Mouse (Mus musculus) megakaryocyte, embryonic 14.5 days (primary cell): ENCODE data around the gene Mylip. TPM values are rescaled to one million over a fixed set of nuclear protein-coding genes. Genes with fewer than 3 reads are reported as not detected.

ENCODE experiments used
- H3K27me3 ChIP-seq: replicated peaks from 2 replicates; pipeline ENCODE3; 2012; ENCODE audit warnings: inconsistent platforms
- H3K36me3 ChIP-seq: replicated peaks from 2 replicates; pipeline ENCODE3; 2012; ENCODE audit warnings: low read length, inconsistent platforms, mixed read lengths
- H3K4me1 ChIP-seq: 2 replicates; pipeline ENCODE4 v1.6.1; 2012; ENCODE audit warnings: inconsistent platforms
- H3K4me3 ChIP-seq: replicated peaks from 2 replicates; pipeline ENCODE3; 2012; ENCODE audit warnings: moderate library complexity, mild to moderate bottlenecking, inconsistent platforms
- H3K9me3 ChIP-seq: 2 replicates; pipeline ENCODE4 v1.6.1; 2012; ENCODE audit warnings: inconsistent platforms
- FLI1 ChIP-seq: IDR thresholded peaks from 2 replicates; pipeline ENCODE4 v1.6.1; 2012; ENCODE audit warnings: low read length, inconsistent platforms, mixed read lengths
- GATA1 ChIP-seq: IDR thresholded peaks from 3 replicates; pipeline ENCODE4 v1.6.1; 2012; ENCODE audit warnings: mixed read lengths, low read length, inconsistent platforms, borderline replicate concordance
- polyA plus RNA-seq: library from polyadenylated mRNA; stranded (reverse); fragments of >175 nt; gene quantifications from 2 replicates; pipeline ENCODE4 v1.2.3, GENCODE M21; 2012; ENCODE audit warnings: low replicate concordance; ENCODE audit not compliant: insufficient read depth

Gene Mylip
- polyA plus RNA-seq, 1 experiment: 4.6 TPM

GRCm38 (mm10) chr13:45418986-45419385 lies 29.4 kb downstream of the Mylip start:
- TF ChIP-seq GATA1: no peak
- TF ChIP-seq FLI1: no peak
- Histone ChIP-seq H3K9me3 (no peaks in the 10 kb centered on the region), H3K27me3 (peaks cover 61% of the 10 kb centered on the region), H3K4me3 (no peak overlapping the region), H3K36me3 (no peaks in the 10 kb centered on the region), H3K4me1 (peaks cover 21% of the 10 kb centered on the region)

- Histone ChIP-seq H3K9me3 (no peaks in the 10 kb centered on the region), H3K27me3 (peaks cover 48% of the 10 kb centered on the region)
- no peak for TF ChIP-seq FLI1
- no peak for TF ChIP-seq GATA1
Observed at GRCm38 (mm10) chr13:45422251-45422650, 32.7 kb downstream of the Mylip start.

GRCm38 (mm10) chr13:45422709-45423108 lies 33.2 kb downstream of the Mylip start:
- Histone ChIP-seq H3K27me3 (peaks cover 44% of the 10 kb centered on the region), H3K4me3 (no peak overlapping the region), H3K4me1 (0 out of 2 replicates have a peak, but pooled peaks cover 2% of the 10 kb centered on the region), H3K9me3 (no peaks in the 10 kb centered on the region), H3K36me3 (no peaks in the 10 kb centered on the region)
- TF ChIP-seq FLI1 (no peak), GATA1 (no peak)

More at GRCm38 (mm10) chr13:45422251-45422650, 32.7 kb downstream of the Mylip start:
- Histone ChIP-seq H3K4me1 (0 out of 2 replicates have a peak, but pooled peaks cover 3% of the 10 kb centered on the region), H3K4me3 (no peak overlapping the region), H3K36me3 (no peaks in the 10 kb centered on the region)

- H3K27me3 ChIP-seq: peaks cover 38% of the 10 kb centered on the region
- no peaks in the 10 kb centered on the region for H3K4me1 ChIP-seq
- H3K36me3 ChIP-seq: no peaks in the 10 kb centered on the region
- H3K4me3 ChIP-seq: no peak overlapping the region
- TF ChIP-seq GATA1 (no peak), FLI1 (no peak)
- no peaks in the 10 kb centered on the region for H3K9me3 ChIP-seq
Observed at GRCm38 (mm10) chr13:45423905-45424304, 34.4 kb downstream of the Mylip start.

- no peaks in the 10 kb centered on the region for H3K9me3 ChIP-seq
- no peaks in the 10 kb centered on the region for H3K4me1 ChIP-seq
- H3K36me3 ChIP-seq: no peaks in the 10 kb centered on the region
- TF ChIP-seq FLI1 (no peak), GATA1 (no peak)
- no peak overlapping the region for H3K4me3 ChIP-seq
- peaks cover 6% of the 10 kb centered on the region for H3K27me3 ChIP-seq
Observed at GRCm38 (mm10) chr13:45429239-45429638, 39.7 kb downstream of the Mylip start.

GRCm38 (mm10) chr13:45437134-45437533 lies 47.6 kb downstream of the Mylip start:
- no peaks in the 10 kb centered on the region for H3K9me3 ChIP-seq
- H3K27me3 ChIP-seq: peaks cover 5% of the 10 kb centered on the region
- no peak overlapping the region for H3K4me3 ChIP-seq
- TF ChIP-seq GATA1 (no peak), FLI1 (no peak)
- no peaks in the 10 kb centered on the region for H3K36me3 ChIP-seq
- peaks cover 18% of the 10 kb centered on the region for H3K4me1 ChIP-seq

- Histone ChIP-seq H3K4me3 (no peak overlapping the region), H3K9me3 (no peaks in the 10 kb centered on the region), H3K27me3 (peaks cover 5% of the 10 kb centered on the region), H3K4me1 (peaks cover 35% of the 10 kb centered on the region), H3K36me3 (no peaks in the 10 kb centered on the region)
- TF ChIP-seq FLI1 (no peak), GATA1 (no peak)
Observed at GRCm38 (mm10) chr13:45438853-45439252, 49.3 kb downstream of the Mylip start.

GRCm38 (mm10) chr13:45440226-45440625 lies 50.7 kb downstream of the Mylip start:
- no peak for TF ChIP-seq GATA1
- TF ChIP-seq FLI1: no peak
- Histone ChIP-seq H3K9me3 (no peaks in the 10 kb centered on the region), H3K4me1 (peaks cover 49% of the 10 kb centered on the region), H3K27me3 (peaks cover 5% of the 10 kb centered on the region), H3K4me3 (peak overlapping the region; percentile 34), H3K36me3 (no peaks in the 10 kb centered on the region)

- Histone ChIP-seq H3K9me3 (no peaks in the 10 kb centered on the region), H3K27me3 (no peaks in the 10 kb centered on the region), H3K36me3 (no peaks in the 10 kb centered on the region), H3K4me1 (peaks cover 68% of the 10 kb centered on the region), H3K4me3 (peak overlapping the region; percentile 77)
- TF ChIP-seq GATA1: no peak
- no peak for TF ChIP-seq FLI1
Observed at GRCm38 (mm10) chr13:45442451-45442850, 52.9 kb downstream of the Mylip start.

- Histone ChIP-seq H3K9me3 (no peaks in the 10 kb centered on the region), H3K27me3 (no peaks in the 10 kb centered on the region), H3K36me3 (no peaks in the 10 kb centered on the region), H3K4me3 (peak overlapping the region; percentile 81), H3K4me1 (peaks cover 73% of the 10 kb centered on the region)
- TF ChIP-seq FLI1 (0 out of 2 replicates have a peak, but pooled peaks have one; percentile 35), GATA1 (no peak)
Observed at GRCm38 (mm10) chr13:45442918-45443535, 53.5 kb downstream of the Mylip start.
